Mouse (Mus musculus) hindbrain, postnatal 0 days (tissue): ENCODE data around the gene Tgfbi. TPM values are rescaled to one million over a fixed set of nuclear protein-coding genes. Genes with fewer than 3 reads are reported as not detected.

Source experiments
- ATAC-seq: fragments of 200-750 bp; cut with Nextera tagmentation; 2 replicates; pipeline ENCODE4 v1.8.0; 2017; ENCODE audit warnings: mild to moderate bottlenecking, moderate TSS enrichment, moderate library complexity
- DNase-seq: peaks from one replicate; pipeline ENCODE4 v3.0.0-alpha.2; 2015; ENCODE audit warnings: low spot score
- H3K27ac ChIP-seq: fragments of 300-500 bp; sonication (generic); 2 replicates; pipeline ENCODE4 v1.5.1; 2014; ENCODE audit warnings: mild to moderate bottlenecking
- H3K27me3 ChIP-seq: fragments of 300-500 bp; sonication (generic); 2 replicates; pipeline ENCODE4 v1.6.1; 2014; ENCODE audit warnings: low read length, mixed read lengths; ENCODE audit not compliant: insufficient read depth
- H3K36me3 ChIP-seq: fragments of 300-500 bp; sonication (generic); 2 replicates; pipeline ENCODE4 v1.6.1; 2014; ENCODE audit warnings: low read length, mixed read lengths; ENCODE audit not compliant: insufficient read depth
- H3K4me1 ChIP-seq: fragments of 300-500 bp; sonication (generic); 2 replicates; pipeline ENCODE4 v1.6.1; 2014; ENCODE audit warnings: antibody characterized with exemption, low read length, mixed read lengths; ENCODE audit not compliant: insufficient read depth
- H3K4me2 ChIP-seq: fragments of 300-500 bp; sonication (generic); 2 replicates; pipeline ENCODE4 v1.6.1; 2014; ENCODE audit warnings: low read depth, mild to moderate bottlenecking, low read length, moderate library complexity, mixed read lengths
- H3K4me3 ChIP-seq: fragments of 300-500 bp; sonication (generic); 2 replicates; pipeline ENCODE4 v1.5.1; 2014; ENCODE audit warnings: low read length
- H3K9ac ChIP-seq: fragments of 300-500 bp; sonication (generic); replicated peaks from 2 replicates; pipeline ENCODE4 v1.6.1; 2014; ENCODE audit warnings: mild to moderate bottlenecking, low read length, moderate library complexity, mixed read lengths
- H3K9me3 ChIP-seq: fragments of 300-500 bp; sonication (generic); 2 replicates; pipeline ENCODE4 v1.6.1; 2016; ENCODE audit warnings: low read length, mixed read lengths
- CTCF ChIP-seq: IDR thresholded peaks from 2 replicates; pipeline ENCODE4 v1.5.1; 2016; ENCODE audit warnings: antibody characterized with exemption, control low read depth, low read depth
- WGBS: fragments of 180-500 bp; shearing (Covaris S2); extraction: QIAGEN DNeasy Blood & Tissue Kit; methylation state at CpG from one replicate; pipeline ENCODE4 v1.1.7; 2014; 5-methylcytosine and 5-hydroxymethylcytosine counted together
- polyA plus RNA-seq: library from polyadenylated mRNA; unstranded; fragments of >200 nt; fragmentation: Nextera tagmentation; extraction: Ambion mirVana; gene quantifications from 2 replicates; pipeline ENCODE4 v1.2.1, GENCODE M21; 2015
- total RNA-seq: library from RNA; depleted of rRNA; stranded (reverse); fragments of >200 nt; gene quantifications from 2 replicates; pipeline ENCODE4 v1.2.3, GENCODE M21; 2014

The Tgfbi gene
- total and polyA plus RNA-seq, 2 experiments from 2014 or later: 4.9 to 6.2 TPM

DNA sequence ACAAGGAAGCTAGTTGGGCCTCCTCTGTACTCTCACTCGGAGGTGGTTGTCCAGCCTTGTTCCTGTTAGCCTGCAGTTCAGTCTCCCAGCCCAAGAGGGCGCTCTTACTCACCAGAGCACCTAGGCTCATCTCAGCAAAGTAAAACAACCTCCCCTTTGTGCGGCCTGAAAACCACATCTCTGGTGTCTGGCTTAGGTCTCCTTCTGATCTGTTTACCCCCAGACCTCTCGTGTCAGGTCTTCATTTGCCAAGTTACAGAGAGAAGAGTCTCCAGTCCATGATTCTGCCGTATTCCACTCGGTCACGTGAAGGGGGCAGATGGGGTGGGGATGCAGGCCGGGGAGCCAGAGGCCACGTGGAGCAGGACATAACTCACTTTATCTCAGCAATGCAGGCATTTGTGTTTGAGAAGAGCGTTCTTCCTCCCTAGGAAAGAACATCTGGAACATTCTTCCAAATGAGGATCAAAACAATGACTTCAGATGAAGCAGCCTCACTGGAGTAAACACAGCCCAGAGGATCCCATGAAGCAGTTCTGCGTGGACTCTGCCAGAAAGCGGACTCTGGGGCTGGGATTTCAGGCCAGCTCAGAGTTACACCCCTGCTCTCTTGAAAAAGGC is 33.5 kb upstream of the Tgfbi start:
- Histone ChIP-seq H3K27ac (no peak overlapping the region), H3K9me3 (no peaks in the 10 kb centered on the region), H3K4me3 (no peak overlapping the region), H3K4me2 (no peak overlapping the region), H3K36me3 (no peaks in the 10 kb centered on the region), H3K27me3 (no peaks in the 10 kb centered on the region), H3K9ac (no peak overlapping the region), H3K4me1 (no peaks in the 10 kb centered on the region)
- 67% methylated on average over 12 of the region's 12 CpGs for WGBS
- ATAC-seq: no peak
- peak; percentile 76 for TF ChIP-seq CTCF
- peak; percentile 55 for DNase-seq

GRCm38 (mm10) chr13:56578097-56578496 is 31.2 kb upstream of the Tgfbi start:
- no peaks in the 10 kb centered on the region for H3K27me3 ChIP-seq
- peaks cover 5% of the 10 kb centered on the region for H3K4me1 ChIP-seq
- no peak overlapping the region for H3K27ac ChIP-seq
- no peaks in the 10 kb centered on the region for H3K9me3 ChIP-seq
- H3K4me2 ChIP-seq: no peak overlapping the region
- DNase-seq (no peak), ATAC-seq (no peak)
- WGBS: 89% methylated on average over 5 of the region's 5 CpGs
- no peak overlapping the region for H3K9ac ChIP-seq
- no peak overlapping the region for H3K4me3 ChIP-seq
- TF ChIP-seq CTCF: 0 out of 2 replicates have a peak, but pooled peaks have one; percentile 20
- no peaks in the 10 kb centered on the region for H3K36me3 ChIP-seq

DNA sequence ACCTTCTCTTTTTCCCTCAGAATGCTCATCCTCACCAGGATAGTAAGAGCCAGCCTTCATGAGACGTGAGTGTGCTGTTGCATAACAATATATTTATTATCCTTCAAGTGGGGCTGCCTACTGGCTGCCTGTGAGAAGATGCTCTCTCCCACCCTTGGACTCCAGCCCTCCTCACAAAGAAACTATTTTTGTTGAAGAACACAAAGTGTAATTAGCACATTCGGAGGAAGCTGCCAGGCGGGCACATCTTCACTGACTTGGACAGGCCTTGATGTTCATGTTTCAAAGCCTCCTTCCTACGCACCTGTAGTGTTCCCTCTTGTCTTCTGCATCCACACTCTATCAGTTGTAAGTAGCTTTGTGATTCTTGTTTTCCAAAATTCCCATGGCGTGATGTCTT is 28.9 kb upstream of the Tgfbi start:
- no peaks in the 10 kb centered on the region for H3K27me3 ChIP-seq
- H3K9me3 ChIP-seq: no peaks in the 10 kb centered on the region
- no peak overlapping the region for H3K4me2 ChIP-seq
- no peak for TF ChIP-seq CTCF
- no peaks in the 10 kb centered on the region for H3K36me3 ChIP-seq
- H3K4me1 ChIP-seq: peaks cover 5% of the 10 kb centered on the region
- no peak for ATAC-seq
- DNase-seq: no peak
- H3K4me3 ChIP-seq: no peak overlapping the region
- no peak overlapping the region for H3K9ac ChIP-seq
- WGBS: 70% methylated on average over 5 of the region's 5 CpGs
- no peak overlapping the region for H3K27ac ChIP-seq

DNA sequence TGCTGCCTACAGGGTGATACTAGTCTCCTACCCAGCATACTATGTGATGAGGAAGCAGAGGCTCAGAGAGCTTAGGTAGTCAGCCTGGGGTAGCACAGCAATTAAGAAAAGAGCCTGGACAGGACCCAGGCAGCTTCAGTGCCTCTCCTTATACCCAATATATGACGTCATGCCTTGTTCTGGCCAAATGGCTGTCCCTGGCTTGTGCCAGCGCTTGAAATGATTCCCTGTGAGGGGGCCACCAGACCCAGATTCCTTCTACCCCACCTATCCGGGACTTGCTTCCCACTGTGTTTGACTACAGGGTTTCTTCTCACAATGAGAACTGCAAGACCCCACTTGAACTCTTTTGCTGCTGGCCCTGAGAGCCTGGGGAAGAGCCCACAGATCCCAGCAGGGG is 27.8 kb upstream of the Tgfbi start:
- Histone ChIP-seq H3K9ac (no peak overlapping the region), H3K36me3 (no peaks in the 10 kb centered on the region), H3K27me3 (no peaks in the 10 kb centered on the region), H3K4me2 (no peak overlapping the region), H3K9me3 (no peaks in the 10 kb centered on the region), H3K4me3 (no peak overlapping the region), H3K27ac (no peak overlapping the region), H3K4me1 (peaks cover 5% of the 10 kb centered on the region)
- ATAC-seq: peak; percentile 62
- no peak for TF ChIP-seq CTCF
- 0% methylated on average over 3 of the region's 3 CpGs for WGBS
- DNase-seq: peak; percentile 50

- 0% methylated on average over 6 of the region's 6 CpGs for WGBS
- peak overlapping the region; percentile 36 for H3K4me2 ChIP-seq
- no peak overlapping the region for H3K4me3 ChIP-seq
- no peaks in the 10 kb centered on the region for H3K9me3 ChIP-seq
- TF ChIP-seq CTCF: no peak
- ATAC-seq (peak; percentile 90), DNase-seq (peak; percentile 51)
- H3K36me3 ChIP-seq: no peaks in the 10 kb centered on the region
- no peak overlapping the region for H3K9ac ChIP-seq
- H3K4me1 ChIP-seq: peaks cover 5% of the 10 kb centered on the region
- H3K27me3 ChIP-seq: no peaks in the 10 kb centered on the region
- 0 out of 2 replicates have a peak overlapping the region, but pooled peaks have one; percentile 26 for H3K27ac ChIP-seq
Observed at GRCm38 (mm10) chr13:56581961-56582434, 27.3 kb upstream of the Tgfbi start.

GRCm38 (mm10) chr13:56582720-56583119 is 26.6 kb upstream of the Tgfbi start:
- DNase-seq (no peak), ATAC-seq (no peak)

GRCm38 (mm10) chr13:56586046-56586445 is 23.3 kb upstream of the Tgfbi start:
- Histone ChIP-seq H3K9me3 (no peaks in the 10 kb centered on the region), H3K4me3 (no peak overlapping the region), H3K4me2 (no peak overlapping the region), H3K4me1 (peaks cover 5% of the 10 kb centered on the region), H3K36me3 (no peaks in the 10 kb centered on the region), H3K27ac (no peak overlapping the region), H3K27me3 (no peaks in the 10 kb centered on the region), H3K9ac (no peak overlapping the region)
- 86% methylated on average over 3 of the region's 3 CpGs for WGBS
- no peak for TF ChIP-seq CTCF
- no peak for DNase-seq
- no peak for ATAC-seq

More at GRCm38 (mm10) chr13:56582720-56583119, 26.6 kb upstream of the Tgfbi start:
- H3K9me3 ChIP-seq: no peaks in the 10 kb centered on the region
- H3K4me3 ChIP-seq: no peak overlapping the region
- no peaks in the 10 kb centered on the region for H3K36me3 ChIP-seq
- 31% methylated on average over 3 of the region's 3 CpGs for WGBS
- H3K4me1 ChIP-seq: peaks cover 5% of the 10 kb centered on the region
- H3K9ac ChIP-seq: no peak overlapping the region
- no peak overlapping the region for H3K27ac ChIP-seq
- no peak for TF ChIP-seq CTCF
- H3K4me2 ChIP-seq: no peak overlapping the region
- no peaks in the 10 kb centered on the region for H3K27me3 ChIP-seq
